Mouse (Mus musculus): ENCODE results near the gene Kif26b. TPM values are rescaled to one million over a fixed set of nuclear protein-coding genes. Genes with fewer than 3 reads are reported as not detected.

Kif26b gene
- polyA plus RNA-seq, 1 experiment from 2014 or later = 28.6 TPM

DNA sequence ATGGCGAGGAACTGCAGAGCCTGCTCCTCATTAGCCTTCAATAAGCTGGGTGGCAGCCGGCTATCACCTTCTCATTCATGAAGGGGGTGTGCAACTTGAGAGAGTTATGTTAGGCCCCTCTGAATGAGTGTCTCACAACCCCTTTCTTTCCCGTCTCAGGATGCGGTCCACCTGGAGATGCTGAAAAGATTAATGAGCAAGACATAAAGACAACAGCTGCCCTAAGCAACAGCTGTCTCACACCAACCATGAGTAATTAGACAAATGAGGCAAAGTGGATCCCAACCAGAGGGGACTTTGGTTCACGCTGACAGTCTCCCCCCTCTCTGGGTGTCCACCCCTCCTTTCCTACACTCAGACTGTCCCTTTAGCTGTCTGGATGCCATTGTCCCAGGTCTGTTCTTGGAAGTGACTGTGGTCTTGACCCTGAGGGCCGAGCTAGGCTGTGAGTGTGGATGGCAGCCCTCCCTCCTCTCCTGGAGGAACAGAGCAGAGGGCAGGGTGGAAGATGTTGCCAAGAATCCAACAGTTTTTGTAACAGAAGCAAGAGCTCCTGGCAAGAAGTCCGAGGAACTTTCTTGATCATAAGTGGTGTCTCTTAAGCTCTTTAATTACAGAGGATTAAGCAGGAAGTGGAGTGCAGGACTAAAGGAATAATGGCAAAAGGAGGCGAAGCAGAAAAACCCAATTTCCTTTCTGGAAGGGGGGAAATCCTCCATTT is 331.9 kb downstream of the Kif26b start:
- 68% methylated on average over 8 of the region's 8 CpGs for WGBS
- H3K4me2 ChIP-seq = no peak overlapping the region
- H3K27me3 ChIP-seq = no peaks in the 10 kb centered on the region
- no peaks in the 10 kb centered on the region for H3K9me3 ChIP-seq
- H3K4me1 ChIP-seq = no peaks in the 10 kb centered on the region; the same call in 1 of the 2 replicates
- ATAC-seq (ENCODE audit: insufficient number of reproducible peaks, insufficient read depth, low FRiP score, low TSS enrichment, low read depth) = no peak
- peaks cover 50% of the 10 kb centered on the region for H3K36me3 ChIP-seq
- H3K9ac ChIP-seq = no peak overlapping the region
- no peak overlapping the region for H3K27ac ChIP-seq
- no peak overlapping the region for H3K4me3 ChIP-seq

DNA sequence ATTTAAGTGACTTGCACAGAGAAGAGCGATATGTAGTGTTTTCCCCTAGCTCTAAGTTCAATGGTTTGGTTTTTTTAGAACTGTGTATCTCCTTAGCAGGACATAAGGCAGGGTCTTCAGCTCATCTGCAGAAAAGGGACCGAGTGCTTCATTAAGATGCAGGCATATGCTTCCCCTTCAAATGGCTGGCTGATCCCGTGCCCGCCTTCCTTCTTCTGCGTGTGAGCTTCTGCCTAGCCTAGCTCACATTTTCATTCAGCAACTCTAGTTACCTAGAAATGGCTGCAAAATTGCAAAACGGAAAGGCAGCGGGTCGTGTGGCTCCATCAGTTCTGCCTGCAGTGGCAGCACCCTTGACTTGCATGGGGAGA is 332.5 kb downstream of the Kif26b start:
- 90% methylated on average over 8 of the region's 8 CpGs for WGBS

DNA sequence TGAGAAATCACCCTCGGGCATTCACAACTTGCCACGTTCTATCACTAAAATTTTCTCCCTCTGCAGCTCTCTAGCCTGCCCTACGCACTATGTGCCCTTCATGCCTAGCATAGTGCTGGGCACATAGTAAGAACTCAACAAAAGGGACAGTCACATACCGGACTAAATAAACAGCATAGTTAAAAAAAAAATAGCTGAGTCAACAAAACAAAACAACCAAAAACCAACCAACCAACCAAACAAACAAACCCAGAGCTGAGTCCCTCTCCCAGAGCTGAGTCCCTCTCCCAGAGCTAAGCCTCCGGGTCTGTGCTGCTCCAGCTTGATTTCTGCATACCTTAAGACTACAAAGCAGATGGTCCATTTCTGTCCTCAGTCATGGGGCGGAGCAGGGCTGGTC is 334.8 kb downstream of the Kif26b start:
- Histone ChIP-seq H3K4me2 (no peak overlapping the region), H3K36me3 (peaks cover 66% of the 10 kb centered on the region), H3K9me3 (no peaks in the 10 kb centered on the region), H3K27ac (no peak overlapping the region), H3K4me3 (no peak overlapping the region), H3K4me1 (peaks cover 3% of the 10 kb centered on the region; the same call in 1 of the 2 replicates), H3K9ac (no peak overlapping the region), H3K27me3 (no peaks in the 10 kb centered on the region)
- WGBS = 81% methylated on average over 6 of the region's 6 CpGs
- no peak for ATAC-seq (ENCODE audit: insufficient number of reproducible peaks, insufficient read depth, low FRiP score, low TSS enrichment, low read depth)

More for the DNA sequence above, 332.5 kb downstream of the Kif26b start:
- ATAC-seq (ENCODE audit: insufficient number of reproducible peaks, insufficient read depth, low FRiP score, low TSS enrichment, low read depth) = no peak
- no peak overlapping the region for H3K4me3 ChIP-seq
- H3K9ac ChIP-seq = no peak overlapping the region
- no peaks in the 10 kb centered on the region for H3K9me3 ChIP-seq
- peaks cover 54% of the 10 kb centered on the region for H3K36me3 ChIP-seq
- no peaks in the 10 kb centered on the region; the same call in 1 of the 2 replicates for H3K4me1 ChIP-seq
- no peak overlapping the region for H3K27ac ChIP-seq
- no peak overlapping the region for H3K4me2 ChIP-seq
- no peaks in the 10 kb centered on the region for H3K27me3 ChIP-seq

DNA sequence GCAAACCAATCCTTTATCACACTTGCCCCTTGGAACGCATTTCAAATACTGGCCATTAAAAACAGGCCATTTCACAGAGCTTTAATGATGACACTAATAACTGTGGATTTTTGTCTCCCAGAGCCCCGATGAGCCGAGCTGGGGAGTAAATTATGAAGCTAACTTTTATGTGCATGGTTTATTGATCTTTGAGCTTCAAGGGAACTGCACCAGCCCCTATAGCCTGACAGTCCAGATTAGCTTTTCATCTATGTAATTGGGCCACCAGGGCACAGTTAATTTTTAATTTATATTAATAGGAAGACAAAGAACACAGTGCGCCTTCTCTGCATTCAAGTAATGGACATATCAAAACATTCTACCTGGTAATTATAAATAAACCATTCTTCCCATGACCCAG is 335.4 kb downstream of the Kif26b start:
- Histone ChIP-seq H3K27ac (no peak overlapping the region), H3K4me3 (no peak overlapping the region), H3K9me3 (no peaks in the 10 kb centered on the region), H3K4me1 (peaks cover 3% of the 10 kb centered on the region; the same call in 1 of the 2 replicates), H3K9ac (no peak overlapping the region), H3K4me2 (no peak overlapping the region), H3K27me3 (no peaks in the 10 kb centered on the region), H3K36me3 (peaks cover 66% of the 10 kb centered on the region)
- no peak for ATAC-seq (ENCODE audit: insufficient number of reproducible peaks, insufficient read depth, low FRiP score, low TSS enrichment, low read depth)
- 85% methylated on average over 4 of the region's 4 CpGs for WGBS

DNA sequence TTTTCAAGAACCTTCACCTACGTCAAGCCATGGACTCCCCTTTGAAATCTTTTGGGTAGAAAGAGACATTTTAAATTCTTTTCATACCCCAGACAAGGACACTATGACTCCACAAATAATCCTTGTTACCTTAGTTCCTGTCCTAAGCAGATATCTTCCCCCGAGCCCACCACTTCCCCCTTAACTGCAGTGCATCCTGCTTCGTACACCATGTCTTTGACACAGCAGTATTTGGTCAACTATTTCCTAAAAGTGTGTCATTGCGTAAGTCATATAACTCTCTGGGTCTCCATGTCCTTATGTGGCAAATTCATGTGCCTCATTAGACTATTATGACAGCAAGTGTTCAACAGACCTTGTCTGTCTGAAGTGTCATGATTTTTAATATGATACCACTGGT is 337.8 kb downstream of the Kif26b start:
- Histone ChIP-seq H3K4me1 (peaks cover 17% of the 10 kb centered on the region), H3K36me3 (peaks cover 78% of the 10 kb centered on the region), H3K27me3 (no peaks in the 10 kb centered on the region), H3K27ac (no peak overlapping the region), H3K4me2 (no peak overlapping the region), H3K9ac (no peak overlapping the region), H3K9me3 (no peaks in the 10 kb centered on the region), H3K4me3 (no peak overlapping the region)
- 88% methylated on average over 4 of the region's 4 CpGs for WGBS
- no peak for ATAC-seq (ENCODE audit: insufficient number of reproducible peaks, insufficient read depth, low FRiP score, low TSS enrichment, low read depth)

DNA sequence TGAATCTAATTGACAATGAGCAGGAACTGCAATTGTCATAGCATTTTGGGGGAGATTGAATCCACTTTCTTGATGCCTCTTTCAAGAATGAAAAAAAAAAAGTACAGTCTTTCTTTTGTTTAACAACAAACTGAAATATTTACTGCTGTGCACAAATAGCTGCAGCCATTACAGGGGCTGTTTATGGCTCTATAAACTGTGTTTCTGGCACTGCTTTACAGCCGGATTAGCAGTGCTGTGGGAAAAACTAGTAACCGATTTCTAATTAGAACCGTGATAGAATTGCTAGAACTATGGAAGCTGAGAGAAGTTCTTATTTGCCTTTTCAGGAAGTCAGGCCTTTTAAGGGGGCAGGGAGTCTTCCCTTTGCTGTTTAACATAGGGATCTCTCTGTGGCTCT is 342.1 kb downstream of the Kif26b start:
- peaks cover 17% of the 10 kb centered on the region for H3K4me1 ChIP-seq
- no peak for ATAC-seq (ENCODE audit: insufficient number of reproducible peaks, insufficient read depth, low FRiP score, low TSS enrichment, low read depth)
- H3K27me3 ChIP-seq = no peaks in the 10 kb centered on the region
- H3K9me3 ChIP-seq = no peaks in the 10 kb centered on the region
- H3K4me3 ChIP-seq = no peak overlapping the region
- peaks cover 84% of the 10 kb centered on the region for H3K36me3 ChIP-seq
- H3K9ac ChIP-seq = no peak overlapping the region
- 73% methylated on average over 3 of the region's 3 CpGs for WGBS
- no peak overlapping the region for H3K27ac ChIP-seq
- H3K4me2 ChIP-seq = no peak overlapping the region

DNA sequence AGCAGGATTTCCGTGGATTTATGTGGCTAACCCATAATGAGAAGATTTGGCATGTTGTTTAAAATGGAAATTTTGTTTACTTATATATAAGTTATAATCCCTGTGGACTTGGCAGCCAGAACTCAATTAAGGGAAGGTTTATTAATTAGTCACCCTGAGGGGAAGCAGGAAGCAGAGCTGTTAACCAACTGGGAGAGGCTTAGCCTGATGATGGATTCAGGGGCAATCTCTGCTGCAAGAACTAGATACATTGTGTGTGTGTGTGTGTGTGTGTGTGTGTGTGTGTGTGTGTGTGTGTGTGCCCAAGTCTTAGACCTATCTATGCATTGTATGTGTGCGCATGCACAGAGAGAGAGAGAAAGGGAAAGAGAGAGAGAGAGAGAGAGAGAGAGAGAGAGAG is 348.0 kb downstream of the Kif26b start:
- H3K27ac ChIP-seq = no peak overlapping the region
- H3K27me3 ChIP-seq = no peaks in the 10 kb centered on the region
- H3K4me3 ChIP-seq = no peak overlapping the region
- 53% methylated on average over 2 of the region's 2 CpGs for WGBS
- ATAC-seq (ENCODE audit: insufficient number of reproducible peaks, insufficient read depth, low FRiP score, low TSS enrichment, low read depth) = no peak
- no peak overlapping the region for H3K4me2 ChIP-seq
- H3K9me3 ChIP-seq = no peaks in the 10 kb centered on the region
- no peak overlapping the region for H3K9ac ChIP-seq
- peaks cover 3% of the 10 kb centered on the region for H3K4me1 ChIP-seq
- peaks cover 71% of the 10 kb centered on the region for H3K36me3 ChIP-seq

DNA sequence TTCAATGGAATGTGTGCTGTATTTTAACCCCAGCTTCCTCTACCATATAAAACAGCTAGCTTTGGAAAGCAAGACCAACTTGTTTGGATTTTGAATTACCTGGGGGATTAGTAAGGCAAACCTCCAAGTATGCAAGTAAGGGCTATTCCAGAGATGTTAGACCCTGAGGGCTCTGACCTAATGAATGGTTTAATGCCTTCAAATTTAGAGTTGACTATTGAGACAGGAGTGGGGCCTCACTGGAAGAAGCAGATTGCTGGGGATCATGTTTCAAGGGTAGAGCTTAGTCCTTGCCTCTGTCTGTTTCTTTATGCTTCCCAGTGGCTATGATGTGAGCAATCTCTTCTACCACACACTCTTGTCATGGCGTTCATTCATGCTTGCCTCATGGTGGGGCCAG is 349.8 kb downstream of the Kif26b start:
- 53% methylated on average over 1 of the region's 1 CpGs for WGBS
- H3K27me3 ChIP-seq = no peaks in the 10 kb centered on the region
- H3K4me3 ChIP-seq = no peak overlapping the region
- H3K9ac ChIP-seq = no peak overlapping the region
- no peaks in the 10 kb centered on the region for H3K9me3 ChIP-seq
- H3K4me2 ChIP-seq = no peak overlapping the region
- ATAC-seq (ENCODE audit: insufficient number of reproducible peaks, insufficient read depth, low FRiP score, low TSS enrichment, low read depth) = no peak
- peaks cover 3% of the 10 kb centered on the region for H3K4me1 ChIP-seq
- H3K27ac ChIP-seq = peak overlapping the region; percentile 35
- peaks cover 75% of the 10 kb centered on the region for H3K36me3 ChIP-seq

DNA sequence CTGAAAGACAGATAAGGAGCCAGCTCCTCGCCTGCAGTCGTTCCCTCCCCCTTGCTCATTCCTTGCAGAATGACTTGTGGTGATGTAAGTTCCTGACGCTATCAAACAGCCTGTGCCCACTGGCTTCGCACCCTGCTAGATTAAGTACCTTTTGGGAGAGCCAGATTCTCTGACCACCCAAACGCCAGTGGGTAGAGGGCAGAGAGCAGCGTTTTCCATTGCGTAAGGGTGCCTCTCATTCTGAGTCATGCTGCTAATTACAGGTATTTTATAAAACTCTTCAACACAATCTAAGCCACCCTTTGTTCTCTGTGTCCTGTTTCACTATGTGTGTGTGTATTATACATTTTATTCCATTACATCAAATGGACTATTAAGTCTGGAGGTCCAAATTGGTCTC is 352.0 kb downstream of the Kif26b start:
- WGBS = 81% methylated on average over 7 of the region's 7 CpGs
- Histone ChIP-seq H3K36me3 (peaks cover 75% of the 10 kb centered on the region), H3K9ac (no peak overlapping the region), H3K27me3 (no peaks in the 10 kb centered on the region), H3K4me3 (no peak overlapping the region), H3K9me3 (no peaks in the 10 kb centered on the region), H3K4me1 (peaks cover 3% of the 10 kb centered on the region), H3K27ac (no peak overlapping the region), H3K4me2 (no peak overlapping the region)
- no peak for ATAC-seq (ENCODE audit: insufficient number of reproducible peaks, insufficient read depth, low FRiP score, low TSS enrichment, low read depth)

DNA sequence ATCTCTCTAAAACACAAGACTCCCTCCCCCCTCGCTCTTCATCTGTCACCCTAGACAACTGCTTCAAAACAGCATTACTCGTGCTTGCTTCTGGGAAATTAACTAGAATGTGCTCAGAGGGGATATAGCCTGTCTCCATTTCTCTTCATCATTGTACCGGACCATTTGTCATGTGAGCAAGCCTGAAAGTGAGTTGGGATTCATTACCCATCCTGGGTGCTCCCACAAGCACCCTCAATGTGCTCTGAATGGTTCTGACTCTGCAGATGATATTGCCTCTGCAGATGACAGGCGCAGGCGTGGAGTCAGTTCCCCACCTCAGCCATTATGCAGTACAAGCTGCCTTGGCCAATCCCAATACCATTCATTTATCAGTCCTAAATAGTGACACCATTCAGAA is 357.7 kb downstream of the Kif26b start:
- ATAC-seq (ENCODE audit: insufficient number of reproducible peaks, insufficient read depth, low FRiP score, low TSS enrichment, low read depth) = no peak
- H3K4me2 ChIP-seq = no peak overlapping the region
- H3K4me3 ChIP-seq = no peak overlapping the region
- no peak overlapping the region for H3K9ac ChIP-seq
- H3K27me3 ChIP-seq = no peaks in the 10 kb centered on the region
- H3K27ac ChIP-seq = no peak overlapping the region
- H3K9me3 ChIP-seq = no peaks in the 10 kb centered on the region
- H3K36me3 ChIP-seq = peaks cover 62% of the 10 kb centered on the region
- H3K4me1 ChIP-seq = peaks cover 5% of the 10 kb centered on the region; the same call in 1 of the 2 replicates
- WGBS = 81% methylated on average over 5 of the region's 5 CpGs

DNA sequence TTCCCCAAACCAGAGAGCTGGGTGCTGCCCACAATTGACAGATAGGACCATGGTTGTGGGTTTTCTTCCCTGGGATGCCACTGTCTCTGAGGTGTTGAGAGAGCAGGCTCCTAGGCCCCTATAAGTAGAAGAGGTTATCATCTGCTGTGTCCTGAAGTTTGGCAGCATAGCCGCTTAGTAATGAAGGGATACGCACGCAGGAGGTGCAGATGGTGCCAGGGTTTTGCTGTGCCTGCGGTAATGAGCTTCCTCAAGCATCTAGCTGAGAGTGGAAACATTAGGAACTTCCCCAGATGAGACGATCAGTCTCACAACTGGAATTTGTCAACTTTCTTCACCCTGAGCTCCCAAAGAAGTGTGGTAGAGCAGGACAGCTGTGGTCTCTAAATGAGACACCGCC is 363.5 kb downstream of the Kif26b start:
- peaks cover 5% of the 10 kb centered on the region; the same call in 1 of the 2 replicates for H3K4me1 ChIP-seq
- H3K36me3 ChIP-seq = peaks cover 48% of the 10 kb centered on the region
- no peak overlapping the region for H3K9ac ChIP-seq
- WGBS = 92% methylated on average over 6 of the region's 6 CpGs
- no peak overlapping the region for H3K27ac ChIP-seq
- H3K4me3 ChIP-seq = no peak overlapping the region
- H3K4me2 ChIP-seq = no peak overlapping the region
- no peak for ATAC-seq (ENCODE audit: insufficient number of reproducible peaks, insufficient read depth, low FRiP score, low TSS enrichment, low read depth)
- no peaks in the 10 kb centered on the region for H3K27me3 ChIP-seq
- H3K9me3 ChIP-seq = no peaks in the 10 kb centered on the region

DNA sequence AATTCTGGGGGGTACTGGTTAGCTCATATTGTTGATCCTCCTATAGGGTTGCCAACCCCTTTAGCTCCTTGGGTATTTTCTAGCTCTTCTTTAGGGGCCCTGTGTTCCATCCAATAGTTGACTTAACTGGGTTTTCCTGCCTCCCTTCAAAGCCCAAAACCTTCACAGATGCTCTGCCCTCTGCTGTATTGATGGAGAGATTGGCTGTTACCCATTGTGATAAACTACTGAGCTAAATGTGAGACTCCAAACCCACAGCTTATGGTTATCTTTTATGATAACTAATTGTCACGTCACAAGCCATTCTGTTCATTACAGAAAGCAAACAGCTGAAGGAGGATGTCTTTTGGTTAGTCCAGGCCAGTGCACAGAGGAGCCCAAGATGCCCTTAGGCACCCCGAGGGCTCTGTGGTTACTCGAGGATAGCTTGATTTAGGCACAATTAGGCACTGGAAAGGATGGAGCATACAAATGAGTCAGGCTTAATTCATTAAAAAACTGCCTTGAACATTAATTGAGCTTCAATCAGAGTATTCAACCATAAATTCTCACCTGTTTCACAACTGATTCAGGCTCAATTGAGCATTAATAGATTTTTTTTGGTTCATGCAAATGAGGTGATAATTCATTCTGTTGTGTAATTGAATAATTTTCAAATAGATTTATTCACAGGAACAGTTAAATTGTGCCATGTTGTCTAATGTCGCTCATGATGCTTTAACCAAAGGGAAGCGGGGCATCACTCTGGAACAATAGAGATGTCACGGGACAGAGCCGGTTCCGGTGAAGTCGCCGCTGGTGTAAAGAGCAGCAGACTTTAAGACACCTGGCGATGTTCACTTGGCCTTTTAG is 364.5 kb downstream of the Kif26b start:
- Histone ChIP-seq H3K36me3 (peaks cover 48% of the 10 kb centered on the region), H3K9ac (no peak overlapping the region), H3K9me3 (no peaks in the 10 kb centered on the region), H3K27me3 (no peaks in the 10 kb centered on the region), H3K27ac (no peak overlapping the region), H3K4me2 (no peak overlapping the region), H3K4me1 (peaks cover 5% of the 10 kb centered on the region; the same call in 1 of the 2 replicates), H3K4me3 (no peak overlapping the region)
- no peak for ATAC-seq (ENCODE audit: insufficient number of reproducible peaks, insufficient read depth, low FRiP score, low TSS enrichment, low read depth)
- WGBS = 86% methylated on average over 11 of the region's 11 CpGs

Data from embryonic facial prominence, embryonic 13.5 days (tissue).